Mouse (Mus musculus) monocyte, adult 5-6 weeks (primary cell): Measurements from ENCODE around the gene Zbtb25. TPM values are rescaled to one million over a fixed set of nuclear protein-coding genes. Genes with fewer than 3 reads are reported as not detected.

ENCODE experiments used
- ATAC-seq: fragments of 153-309, 156-312 bp; replicated peaks from 2 replicates; pipeline ENCODE4 v1.8.0; 2017; ENCODE audit warnings: mild to moderate bottlenecking; ENCODE audit not compliant: low TSS enrichment, insufficient number of reproducible peaks, severe bottlenecking, poor library complexity, low FRiP score
- total RNA-seq: library from RNA; stranded (forward); fragments of 200-1000, 200-491, 200-594 nt; gene quantifications from 3 replicates; pipeline ENCODE4 v1.2.3, GENCODE M21; 2017

The Zbtb25 gene
- total RNA-seq, 1 experiment from 2014 or later = 6.7 TPM

DNA sequence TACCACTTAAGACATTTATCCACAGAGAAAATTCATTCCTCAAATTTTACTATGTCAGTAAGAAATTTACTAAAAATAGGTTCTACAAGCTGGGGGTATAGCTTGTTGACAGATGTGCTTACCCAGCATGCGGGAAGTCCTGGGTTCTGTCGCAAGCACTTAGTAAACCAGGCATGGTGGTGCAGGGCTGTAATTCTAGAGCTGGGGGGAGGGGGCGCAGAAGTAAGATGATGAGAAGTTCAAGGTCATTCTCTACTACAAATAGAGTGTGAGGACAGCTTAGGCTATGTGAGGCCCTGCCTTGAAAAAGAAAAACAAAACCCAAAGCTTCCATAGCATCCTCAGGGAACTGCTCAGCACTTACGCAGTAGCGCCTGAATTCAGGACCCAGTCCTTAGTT is 9.2 kb upstream of the Zbtb25 start:
- ATAC-seq = no peak

DNA sequence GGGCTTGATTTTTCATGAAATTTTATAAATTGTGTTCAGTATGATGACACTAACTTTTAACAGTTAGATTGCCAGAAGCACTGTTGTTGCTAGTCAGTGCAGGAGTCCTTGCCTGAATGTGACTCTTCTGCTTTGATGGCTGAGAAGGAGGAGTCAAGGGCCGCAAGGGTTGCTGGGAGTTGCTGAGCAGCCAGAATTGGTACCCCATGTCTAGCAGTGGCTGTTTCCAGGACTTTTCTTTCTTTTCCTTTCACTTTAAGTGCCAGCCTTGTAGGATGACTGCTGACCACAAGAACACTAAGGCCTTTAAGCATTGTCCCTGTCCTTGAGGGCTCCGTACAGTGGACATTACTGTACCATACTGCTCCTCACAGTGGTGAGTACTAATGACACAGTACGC is 8.3 kb upstream of the Zbtb25 start:
- no peak for ATAC-seq

DNA sequence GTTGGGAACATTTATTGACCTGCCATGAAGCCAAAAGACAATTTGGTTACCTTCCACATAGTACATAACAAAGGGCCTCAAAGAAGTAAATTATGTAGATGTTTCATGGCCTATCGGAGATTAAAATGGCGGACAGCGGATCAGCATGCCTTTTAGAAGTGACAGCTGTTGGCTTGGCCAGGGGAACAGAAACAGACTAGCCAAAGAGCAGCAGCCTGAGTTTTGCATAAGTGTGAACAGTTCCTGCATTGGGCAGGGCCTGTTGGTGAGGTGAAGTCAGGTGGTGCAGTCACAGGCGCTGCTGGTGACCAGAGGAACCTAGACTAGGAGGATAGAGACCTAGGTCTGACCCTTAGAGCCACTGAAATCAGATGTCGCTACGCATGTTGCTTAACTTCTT is 7.7 kb upstream of the Zbtb25 start:
- peak; percentile 50 for ATAC-seq

DNA sequence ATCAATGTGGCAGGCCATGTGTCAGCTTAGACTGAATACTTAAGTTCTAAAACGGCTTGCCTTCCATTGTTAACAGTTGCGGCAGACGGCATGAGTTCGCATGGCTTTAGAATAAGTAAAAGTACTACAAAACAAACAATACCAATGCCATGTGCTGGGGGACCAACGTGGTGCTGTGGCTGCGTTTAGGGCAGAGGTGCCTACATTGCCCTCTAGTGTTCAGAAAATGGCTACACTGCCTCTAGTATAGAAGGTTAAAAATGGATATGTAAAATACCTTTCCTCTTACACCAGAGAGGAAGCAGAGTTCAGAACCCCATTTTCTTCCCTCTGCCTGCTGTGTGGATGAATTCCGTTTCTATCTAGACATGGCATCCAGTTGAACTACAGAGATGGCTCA is 7.2 kb upstream of the Zbtb25 start:
- ATAC-seq = peak; percentile 84

DNA sequence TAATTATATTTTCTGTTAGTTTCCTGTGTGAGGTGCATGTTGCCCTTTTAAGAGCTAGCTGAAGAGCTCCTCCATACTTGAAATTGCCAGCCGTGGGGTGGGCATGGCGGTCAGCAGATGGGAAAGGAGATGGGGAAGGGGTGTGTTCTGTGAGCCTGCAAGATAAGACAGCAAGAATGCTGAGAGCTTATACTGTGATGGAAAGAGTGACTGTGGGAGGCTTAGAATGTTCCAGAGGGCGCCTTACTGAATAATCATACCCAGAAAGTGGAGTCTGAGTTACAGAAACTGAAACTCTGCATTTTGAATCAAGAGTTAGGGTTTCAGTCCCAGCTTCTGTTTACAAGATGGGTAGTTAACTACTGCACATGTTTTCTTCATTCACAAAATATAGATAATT is 6.1 kb upstream of the Zbtb25 start:
- no peak for ATAC-seq

DNA sequence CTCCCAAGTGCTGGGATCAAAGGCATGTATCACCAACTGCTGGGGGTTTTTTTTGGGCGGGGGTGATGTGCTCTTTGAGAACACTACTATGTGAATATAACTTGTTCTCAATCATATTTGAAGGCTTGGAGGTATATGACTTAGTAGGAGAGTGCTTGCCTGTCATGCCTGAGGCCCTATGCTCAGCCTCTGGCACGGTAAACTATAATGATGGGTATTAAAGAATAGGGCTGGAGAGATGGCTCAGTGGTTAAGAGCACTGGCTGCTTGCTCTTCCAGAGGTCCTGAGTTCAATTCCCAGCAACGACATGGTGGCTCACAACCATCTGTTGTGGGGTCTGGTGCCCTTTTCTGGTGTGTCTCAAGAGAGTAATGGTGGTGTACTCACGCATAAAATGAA is 5.5 kb upstream of the Zbtb25 start:
- ATAC-seq = no peak

DNA sequence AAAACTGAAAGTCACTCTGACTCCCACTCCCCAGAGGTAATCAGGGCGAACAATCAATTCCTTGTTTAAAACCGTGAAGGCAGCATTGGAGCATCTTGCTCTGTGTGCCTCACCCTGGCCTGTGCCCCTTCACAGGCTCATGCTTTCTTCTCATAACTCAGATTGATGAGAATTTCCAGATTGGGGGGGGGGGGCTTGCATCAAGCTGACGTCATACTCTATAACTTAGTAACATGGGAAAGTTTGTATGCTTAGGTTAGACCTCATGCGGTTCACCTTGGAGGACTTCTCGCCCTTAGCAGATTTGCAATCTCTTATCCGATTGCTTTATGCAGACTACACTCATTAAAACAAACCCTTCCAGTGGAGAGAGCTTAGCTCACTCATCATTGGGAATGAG is 4.6 kb upstream of the Zbtb25 start:
- ATAC-seq = no peak

DNA sequence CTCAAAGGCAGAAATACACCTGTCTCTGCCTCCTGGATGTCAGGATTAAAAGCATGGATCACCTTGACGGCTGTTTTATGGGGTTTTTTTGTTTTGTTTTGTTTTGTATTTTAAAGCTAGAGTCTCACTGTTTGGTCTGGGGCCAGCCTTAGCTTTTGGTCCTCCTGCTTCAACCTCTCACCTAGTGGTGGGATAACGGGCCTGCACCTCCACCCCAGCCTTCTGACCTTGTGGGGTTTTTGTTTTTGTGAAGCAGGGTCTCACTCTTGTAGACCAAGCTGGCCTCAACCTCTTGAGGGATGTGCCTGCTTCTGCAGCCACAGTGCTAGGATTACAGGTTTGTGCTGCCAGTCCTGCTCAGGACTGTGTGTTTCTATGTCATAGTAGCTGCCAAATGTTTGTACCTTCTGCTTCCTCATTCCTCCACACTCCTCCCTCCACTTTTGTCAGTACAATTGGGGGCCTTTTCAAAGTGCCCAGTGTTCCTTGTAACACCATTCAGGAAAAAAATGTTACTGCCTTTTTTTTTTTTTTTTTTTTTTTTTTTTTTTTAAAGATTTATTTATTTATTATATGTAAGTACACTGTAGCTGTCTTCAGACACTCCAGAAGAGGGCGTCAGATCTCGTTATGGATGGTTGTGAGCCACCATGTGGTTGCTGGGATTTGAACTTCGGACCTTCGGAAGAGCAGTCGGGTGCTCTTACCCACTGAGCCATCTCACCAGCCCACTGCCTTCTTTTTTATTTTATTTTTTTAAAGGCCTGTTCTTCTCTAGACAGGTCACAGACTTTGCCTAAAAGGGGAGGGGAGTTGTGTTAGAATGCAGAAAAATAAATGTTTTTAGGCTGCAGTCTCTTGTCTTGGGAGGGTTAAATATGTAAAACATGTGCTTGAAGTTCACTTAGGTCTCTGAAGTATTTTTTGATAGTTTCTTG is 3.7 kb upstream of the Zbtb25 start:
- no peak for ATAC-seq

DNA sequence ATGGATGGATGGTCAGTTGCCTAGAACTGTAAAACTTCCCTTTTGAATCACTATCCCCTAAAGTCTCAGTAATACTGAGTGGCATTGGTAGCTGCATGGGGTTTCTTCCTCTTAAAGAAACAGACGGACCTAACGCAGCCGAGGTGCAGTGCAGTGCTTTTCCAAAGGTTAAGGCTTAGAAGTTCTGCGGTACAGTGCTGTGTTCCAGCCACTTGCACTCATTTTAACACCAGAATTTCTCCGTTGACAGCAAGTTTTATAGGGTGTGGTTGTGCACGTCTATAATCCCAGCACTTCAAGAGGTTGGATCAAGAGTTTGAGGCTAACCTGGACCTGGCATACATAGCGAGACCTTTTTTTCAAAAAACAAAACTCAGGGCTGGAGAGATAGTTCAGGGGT is 2.6 kb upstream of the Zbtb25 start:
- ATAC-seq = no peak

DNA sequence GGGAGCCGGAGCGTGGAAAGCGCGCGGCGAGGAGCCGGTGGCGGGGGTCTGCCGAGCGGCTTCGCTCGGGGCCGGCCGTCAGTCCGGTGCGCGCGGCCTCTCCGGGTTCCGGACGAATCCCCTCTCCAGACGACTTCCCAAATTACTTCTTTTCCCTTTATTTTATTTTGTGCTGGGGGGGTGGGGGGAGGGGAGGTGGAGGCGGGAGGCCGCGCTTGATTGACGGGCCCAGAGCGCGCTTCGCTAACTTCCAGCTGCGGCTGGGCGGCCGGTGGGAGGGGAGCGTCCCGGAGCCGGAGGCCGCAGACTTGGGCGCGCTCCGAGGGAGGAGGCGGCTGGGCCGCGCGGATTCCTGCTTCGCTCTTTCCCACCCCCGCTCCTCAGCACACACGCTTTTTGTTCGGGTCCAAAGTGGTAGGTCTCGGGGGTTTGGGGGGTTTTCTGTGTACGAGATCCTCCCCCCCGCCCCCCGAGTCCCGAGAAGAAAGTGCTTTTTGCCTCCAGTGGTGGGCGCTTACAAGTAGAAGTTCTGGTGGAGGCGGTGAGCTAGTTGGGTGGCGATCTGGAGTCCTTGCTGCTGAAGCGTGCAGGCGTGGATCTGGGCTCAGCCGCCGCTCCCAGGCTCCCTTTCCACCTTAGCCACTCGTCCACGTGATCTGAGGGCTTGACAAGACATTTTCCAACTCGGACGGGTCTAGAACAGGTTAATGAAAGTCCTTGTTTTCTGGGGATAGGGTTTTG is 1.6 kb upstream of the Zbtb25 start:
- no peak; the same call in 1 of the 2 replicates for ATAC-seq

DNA sequence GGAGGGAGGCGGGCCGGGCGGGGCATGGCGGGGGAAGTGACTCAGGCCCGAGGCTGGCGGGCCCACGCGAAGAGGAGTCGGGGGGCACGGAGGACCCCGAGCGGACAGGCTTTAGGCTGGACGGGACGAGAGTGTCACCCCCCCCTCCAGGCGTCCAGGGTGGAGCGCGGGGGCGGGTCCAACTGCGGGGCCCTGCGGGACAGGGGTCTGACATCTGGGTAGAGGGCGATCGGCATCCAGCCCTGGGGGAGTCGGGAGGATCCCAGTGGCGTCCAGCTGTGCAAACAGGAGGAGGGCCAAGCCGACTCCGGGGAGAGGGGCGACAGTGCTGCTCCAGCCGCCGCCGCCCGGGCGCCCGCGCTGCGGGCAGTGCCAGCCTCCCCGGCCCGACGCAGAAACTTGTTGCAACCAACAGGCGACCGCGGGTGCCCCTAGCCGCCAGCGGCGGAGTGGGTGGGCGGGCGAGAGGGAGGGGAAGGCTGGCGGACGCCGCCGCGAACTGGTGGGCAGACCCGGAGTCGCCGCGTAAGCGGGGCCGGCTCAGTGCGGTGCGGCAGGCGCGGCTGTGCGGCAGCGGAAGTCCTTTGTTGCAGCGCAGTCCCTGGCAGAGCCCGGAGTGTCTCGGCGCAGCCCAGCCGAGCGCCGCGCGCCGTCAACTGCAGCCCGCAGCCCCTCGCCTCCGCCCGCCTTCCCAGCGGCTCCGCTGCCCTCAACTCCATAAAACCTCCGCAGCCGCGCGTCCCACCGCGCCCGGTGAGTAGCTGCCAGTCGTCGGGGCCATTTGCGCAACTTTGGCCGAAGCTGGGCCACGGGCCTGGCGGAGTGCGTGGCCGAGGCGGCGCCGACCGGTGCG is 802 bp upstream of the Zbtb25 start, which contains the start of gene Zbtb1:
TSS of gene Zbtb1 (plus strand) at position 289 of the 853 bp plus-strand sequence.
- peak; percentile 13; the same call in 1 of the 2 replicates for ATAC-seq

DNA sequence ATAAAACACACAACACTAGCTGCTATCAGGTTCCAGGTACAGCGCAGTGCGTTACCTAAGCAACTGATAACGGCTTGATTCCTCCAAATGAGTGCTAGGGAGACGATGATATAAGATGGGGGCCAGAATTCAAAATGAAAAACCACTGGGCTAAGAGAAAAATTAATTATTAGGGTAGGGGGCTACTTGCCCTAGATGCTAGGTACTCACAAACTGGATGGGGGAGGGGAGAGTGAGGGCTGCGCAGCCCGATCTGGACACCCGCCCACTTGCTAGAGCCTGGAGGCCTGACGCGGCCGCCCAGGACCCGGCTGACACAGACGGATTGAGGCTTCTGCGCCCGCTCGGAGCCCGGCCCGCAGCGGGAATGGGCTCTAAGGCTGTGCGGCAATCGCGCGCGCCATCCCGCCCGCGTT is 604 bp downstream of the Zbtb25 start:
- no peak for ATAC-seq

DNA sequence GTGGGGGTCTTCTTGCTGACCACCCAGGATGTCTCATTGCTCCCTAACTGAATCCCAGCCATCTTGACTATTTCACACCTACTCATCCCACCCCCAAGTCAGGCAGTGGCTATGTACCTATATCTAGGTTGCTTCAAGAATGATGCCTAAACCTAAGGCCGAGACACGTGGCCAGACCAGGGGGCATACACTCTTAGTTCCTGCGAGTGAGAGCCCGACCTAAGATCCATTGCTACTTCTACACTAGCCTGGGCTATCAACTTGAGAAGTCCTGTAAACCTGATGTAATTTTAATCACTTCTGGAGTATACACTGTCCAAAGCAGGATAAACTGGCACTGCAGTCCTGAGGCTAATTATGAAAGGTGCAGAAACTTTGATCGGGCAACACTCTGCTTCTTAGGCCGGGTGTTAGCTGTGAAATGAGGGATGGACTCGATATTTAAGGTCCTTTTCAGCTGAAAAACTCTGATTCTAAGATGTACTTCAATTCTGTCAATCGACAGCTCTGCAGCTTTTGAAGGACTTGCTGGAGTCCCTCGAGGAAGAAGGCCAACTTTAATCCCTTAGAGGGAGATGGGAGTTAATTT is 1.1 kb downstream of the Zbtb25 start:
- ATAC-seq = no peak

DNA sequence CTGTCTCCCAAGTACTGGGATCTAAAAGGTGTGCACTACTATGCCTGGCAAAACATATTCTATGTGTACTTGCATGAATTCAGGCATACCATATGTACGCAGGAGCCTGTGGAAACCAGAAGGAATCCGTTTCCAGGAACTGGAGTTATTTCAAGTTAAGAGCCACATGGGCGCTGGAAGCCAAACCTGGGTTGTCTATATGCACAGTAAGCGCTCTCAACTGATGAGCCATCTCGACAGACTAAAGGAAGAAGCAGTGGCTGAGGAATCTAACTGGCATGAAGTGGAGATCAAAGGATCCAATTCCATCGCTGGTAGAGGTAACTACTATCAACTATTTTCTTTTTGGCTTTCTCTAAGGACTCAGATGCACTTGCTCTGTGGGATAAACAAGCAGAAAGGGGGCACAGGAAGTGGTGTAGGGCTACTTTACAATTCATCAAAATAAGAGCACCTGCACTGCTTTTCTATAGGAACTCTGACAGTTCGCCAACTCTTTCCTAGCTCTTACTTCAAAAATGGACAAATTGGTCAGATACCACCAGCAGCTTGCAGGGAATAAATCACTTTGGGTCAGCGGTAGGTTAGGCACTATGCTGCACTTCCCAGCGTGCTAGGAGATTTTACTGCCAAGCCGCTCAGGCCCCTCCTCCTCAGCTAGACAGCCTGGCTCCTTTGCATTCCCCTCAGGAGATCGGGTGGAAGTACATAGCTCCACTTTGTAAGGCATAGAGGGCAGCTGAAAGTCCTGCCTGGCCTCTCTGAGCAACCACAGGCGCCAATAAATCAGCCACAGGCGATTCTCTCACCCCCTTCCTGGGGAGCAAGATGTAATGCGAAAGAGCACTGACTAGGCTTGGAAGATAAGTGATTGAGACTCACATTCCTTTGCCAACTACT is 2.1 kb downstream of the Zbtb25 start:
- no peak for ATAC-seq

DNA sequence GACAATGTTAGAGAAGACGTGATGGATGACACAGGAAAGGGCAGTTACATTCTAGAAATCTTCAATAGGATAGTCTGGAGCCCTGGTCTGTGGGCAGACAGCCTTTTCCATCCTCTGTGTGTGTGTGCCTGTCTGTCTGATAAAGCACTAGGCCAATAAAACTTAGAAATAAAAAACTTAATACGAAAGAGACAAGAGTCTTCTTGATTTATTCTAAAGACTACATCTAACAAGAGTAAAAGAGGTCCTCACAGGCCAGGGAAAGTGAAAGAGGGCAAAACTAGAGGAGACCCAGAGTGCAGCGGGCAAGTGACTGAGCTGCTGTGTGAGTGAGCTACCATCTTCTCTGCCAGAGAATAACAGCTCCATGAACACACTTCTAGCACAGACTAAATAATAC is 3.1 kb downstream of the Zbtb25 start:
- no peak for ATAC-seq

DNA sequence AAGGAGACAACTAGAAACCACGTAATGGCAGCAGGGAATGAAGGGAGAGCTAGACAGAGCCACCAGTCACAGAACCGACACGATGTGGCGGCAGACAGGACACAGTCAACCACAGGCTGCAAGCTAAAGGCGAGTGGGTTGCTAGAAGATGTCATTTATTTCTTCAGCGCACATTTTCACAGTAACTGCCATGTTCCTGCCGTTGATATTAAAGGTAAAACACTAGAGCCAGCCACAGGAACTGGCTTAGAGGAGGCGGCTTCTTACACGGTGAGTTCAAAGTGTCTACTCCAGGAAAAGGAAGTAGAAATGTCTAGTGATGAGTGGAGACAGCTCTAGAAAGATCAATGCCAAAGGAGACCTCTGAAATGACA is 7.1 kb downstream of the Zbtb25 start:
- ATAC-seq = 0 out of 2 replicates have a peak, but pooled peaks have one; percentile 37

DNA sequence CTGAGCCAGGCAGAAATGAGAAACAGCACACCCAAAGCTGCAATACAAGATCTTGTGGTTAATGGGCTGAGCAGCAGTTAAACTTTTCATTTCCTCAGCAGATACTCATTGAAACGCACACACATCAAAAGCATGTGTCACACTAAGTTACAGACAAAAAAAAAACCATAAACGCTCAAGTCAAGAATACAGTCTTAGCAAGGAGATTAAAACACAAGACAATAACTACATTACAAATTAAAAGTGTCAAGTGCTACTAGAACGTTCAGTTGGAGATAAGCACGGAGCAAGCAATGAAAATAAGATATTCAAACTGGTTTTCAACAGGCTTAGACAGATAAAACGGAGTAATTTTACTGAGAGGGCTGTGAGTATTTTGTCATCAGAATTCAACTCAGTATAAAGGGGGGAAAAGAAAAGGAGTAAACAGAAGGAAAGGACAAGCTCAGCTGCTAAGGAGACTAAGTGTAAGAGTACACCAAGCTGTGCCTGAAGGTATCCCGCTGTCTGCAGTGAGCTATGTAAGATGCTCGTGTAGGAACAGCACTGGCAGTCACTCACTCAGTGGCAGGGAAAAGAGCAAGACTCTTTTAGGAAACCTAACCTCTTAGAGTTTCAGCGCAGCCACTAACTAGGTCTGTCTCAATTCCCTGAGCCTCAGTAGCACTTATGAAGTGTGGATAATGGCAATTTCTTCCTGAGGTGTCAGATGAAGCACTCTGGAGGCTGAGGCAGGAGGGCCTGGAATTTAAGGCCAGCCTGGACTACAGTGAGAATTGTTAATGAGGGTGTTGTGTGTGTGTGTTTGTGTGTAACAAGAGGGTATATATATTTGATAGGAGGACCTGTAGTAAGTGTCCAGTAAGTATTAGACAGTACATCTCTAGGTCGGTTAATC is 7.7 kb downstream of the Zbtb25 start:
- ATAC-seq = no peak
